Mouse (Mus musculus) forebrain, embryonic 16.5 days (tissue): Measurements from ENCODE around the gene Espnl. TPM values are rescaled to one million over a fixed set of nuclear protein-coding genes. Genes with fewer than 3 reads are reported as not detected.

Source experiments
- ATAC-seq: fragments of 200-750 bp; cut with Nextera tagmentation; 2 replicates; pipeline ENCODE4 v1.8.0; 2017; ENCODE audit warnings: mild to moderate bottlenecking, moderate library complexity
- H3K27ac ChIP-seq: fragments of 300-500 bp; sonication (generic); 2 replicates; pipeline ENCODE4 v1.5.1; 2014; ENCODE audit warnings: low read length, control low read depth
- H3K27me3 ChIP-seq: fragments of 300-500 bp; sonication (generic); replicated peaks from 2 replicates; pipeline ENCODE4 v1.6.1; 2014; ENCODE audit warnings: low read length; ENCODE audit not compliant: control insufficient read depth, insufficient read depth
- H3K36me3 ChIP-seq: fragments of 300-500 bp; sonication (generic); 2 replicates; pipeline ENCODE4 v1.6.1; 2014; ENCODE audit not compliant: control insufficient read depth, insufficient read depth
- H3K4me1 ChIP-seq: fragments of 300-500 bp; sonication (generic); replicated peaks from 2 replicates; pipeline ENCODE4 v1.6.1; 2014; ENCODE audit warnings: low read length; ENCODE audit not compliant: control insufficient read depth, insufficient read depth
- H3K4me2 ChIP-seq: fragments of 300-500 bp; sonication (generic); 2 replicates; pipeline ENCODE4 v1.6.1; 2014; ENCODE audit warnings: mild to moderate bottlenecking, low read length, control low read depth
- H3K4me3 ChIP-seq: fragments of 300-500 bp; sonication (generic); replicated peaks from 2 replicates; pipeline ENCODE4 v1.5.1; 2014; ENCODE audit warnings: mild to moderate bottlenecking, low read length, control low read depth
- H3K9ac ChIP-seq: fragments of 300-500 bp; sonication (generic); replicated peaks from 2 replicates; pipeline ENCODE4 v1.6.1; 2014; ENCODE audit warnings: low read depth, low read length, control low read depth
- H3K9me3 ChIP-seq: fragments of 300-500 bp; sonication (generic); 2 replicates; pipeline ENCODE4 v1.6.1; 2016; ENCODE audit warnings: low read length; ENCODE audit not compliant: control insufficient read depth
- WGBS: fragments of 180-500 bp; shearing (Covaris S2); extraction: QIAGEN DNeasy Blood & Tissue Kit; methylation state at CpG from one replicate; pipeline ENCODE4 v1.1.7; 2014; 5-methylcytosine and 5-hydroxymethylcytosine counted together
- polyA plus RNA-seq: library from polyadenylated mRNA; unstranded; fragments of >200 nt; fragmentation: Nextera tagmentation; extraction: Ambion mirVana; gene quantifications from 2 replicates; pipeline ENCODE4 v1.2.1, GENCODE M21; 2015

Espnl gene
- polyA plus RNA-seq, 1 experiment from 2014 or later = 0.08 TPM

GRCm38 (mm10) chr1:91312273-91312672 lies 9.6 kb upstream of the Espnl start:
- 0 out of 2 replicates have a peak, but pooled peaks cover 3% of the 10 kb centered on the region for H3K4me1 ChIP-seq
- H3K27ac ChIP-seq = no peak overlapping the region
- ATAC-seq = no peak
- H3K4me2 ChIP-seq = no peak overlapping the region
- 92% methylated on average over 4 of the region's 4 CpGs for WGBS
- H3K27me3 ChIP-seq = no peaks in the 10 kb centered on the region
- H3K9ac ChIP-seq = no peak overlapping the region
- H3K4me3 ChIP-seq = no peak overlapping the region
- H3K36me3 ChIP-seq = 0 out of 2 replicates have a peak, but pooled peaks cover 3% of the 10 kb centered on the region
- H3K9me3 ChIP-seq = no peaks in the 10 kb centered on the region

- WGBS = 30% methylated on average over 5 of the region's 5 CpGs
- no peak overlapping the region for H3K27ac ChIP-seq
- H3K9ac ChIP-seq = no peak overlapping the region
- no peak; the same call in 1 of the 2 replicates for ATAC-seq
- 0 out of 2 replicates have a peak, but pooled peaks cover 3% of the 10 kb centered on the region for H3K4me1 ChIP-seq
- 0 out of 2 replicates have a peak, but pooled peaks cover 3% of the 10 kb centered on the region for H3K36me3 ChIP-seq
- no peak overlapping the region for H3K4me3 ChIP-seq
- no peak overlapping the region for H3K4me2 ChIP-seq
- no peaks in the 10 kb centered on the region for H3K27me3 ChIP-seq
- H3K9me3 ChIP-seq = no peaks in the 10 kb centered on the region
Observed at GRCm38 (mm10) chr1:91313251-91313650, 8.6 kb upstream of the Espnl start.

GRCm38 (mm10) chr1:91317656-91318055 lies 4.2 kb upstream of the Espnl start:
- H3K4me2 ChIP-seq = no peak overlapping the region
- 89% methylated on average over 6 of the region's 6 CpGs for WGBS
- H3K4me3 ChIP-seq = no peak overlapping the region
- H3K4me1 ChIP-seq = 0 out of 2 replicates have a peak, but pooled peaks cover 3% of the 10 kb centered on the region
- no peaks in the 10 kb centered on the region for H3K9me3 ChIP-seq
- H3K36me3 ChIP-seq = no peaks in the 10 kb centered on the region
- H3K27me3 ChIP-seq = no peaks in the 10 kb centered on the region
- no peak for ATAC-seq
- no peak overlapping the region for H3K9ac ChIP-seq
- no peak overlapping the region for H3K27ac ChIP-seq

- ATAC-seq = no peak
- Histone ChIP-seq H3K9ac (no peak overlapping the region), H3K4me1 (no peaks in the 10 kb centered on the region), H3K4me2 (no peak overlapping the region), H3K36me3 (no peaks in the 10 kb centered on the region), H3K27ac (no peak overlapping the region), H3K27me3 (no peaks in the 10 kb centered on the region), H3K4me3 (no peak overlapping the region), H3K9me3 (no peaks in the 10 kb centered on the region)
- 80% methylated on average over 2 of the region's 2 CpGs for WGBS
Observed at GRCm38 (mm10) chr1:91324646-91325045, 2.8 kb downstream of the Espnl start.

GRCm38 (mm10) chr1:91325488-91326042 lies 3.7 kb downstream of the Espnl start:
- H3K4me3 ChIP-seq = no peak overlapping the region
- no peak for ATAC-seq
- no peaks in the 10 kb centered on the region for H3K4me1 ChIP-seq
- H3K4me2 ChIP-seq = no peak overlapping the region
- H3K27me3 ChIP-seq = no peaks in the 10 kb centered on the region
- no peaks in the 10 kb centered on the region for H3K9me3 ChIP-seq
- H3K9ac ChIP-seq = no peak overlapping the region
- 79% methylated on average over 4 of the region's 4 CpGs for WGBS
- H3K27ac ChIP-seq = no peak overlapping the region
- H3K36me3 ChIP-seq = no peaks in the 10 kb centered on the region

GRCm38 (mm10) chr1:91332102-91332501 lies 10.2 kb downstream of the Espnl start:
- no peak overlapping the region for H3K4me2 ChIP-seq
- no peak overlapping the region for H3K9ac ChIP-seq
- H3K27ac ChIP-seq = no peak overlapping the region
- H3K9me3 ChIP-seq = no peaks in the 10 kb centered on the region
- H3K4me1 ChIP-seq = no peaks in the 10 kb centered on the region
- H3K36me3 ChIP-seq = no peaks in the 10 kb centered on the region
- WGBS = 49% methylated on average over 4 of the region's 4 CpGs
- no peak overlapping the region for H3K4me3 ChIP-seq
- no peaks in the 10 kb centered on the region for H3K27me3 ChIP-seq
- no peak for ATAC-seq

- Histone ChIP-seq H3K4me2 (no peak overlapping the region), H3K27me3 (no peaks in the 10 kb centered on the region), H3K9me3 (no peaks in the 10 kb centered on the region), H3K9ac (no peak overlapping the region), H3K36me3 (no peaks in the 10 kb centered on the region), H3K4me1 (no peaks in the 10 kb centered on the region), H3K27ac (no peak overlapping the region), H3K4me3 (no peak overlapping the region)
- ATAC-seq = no peak
Observed at GRCm38 (mm10) chr1:91333582-91333981, 11.7 kb downstream of the Espnl start.

GRCm38 (mm10) chr1:91337355-91337754 lies 15.5 kb downstream of the Espnl start:
- Histone ChIP-seq H3K27me3 (no peaks in the 10 kb centered on the region), H3K27ac (no peak overlapping the region), H3K9me3 (no peaks in the 10 kb centered on the region), H3K4me2 (no peak overlapping the region), H3K36me3 (no peaks in the 10 kb centered on the region), H3K9ac (no peak overlapping the region), H3K4me3 (no peak overlapping the region), H3K4me1 (no peaks in the 10 kb centered on the region)
- no peak for ATAC-seq
- 85% methylated on average over 7 of the region's 7 CpGs for whole genome bisulfite sequencing

- H3K27me3 ChIP-seq = peaks cover 34% of the 10 kb centered on the region
- WGBS = 92% methylated on average over 3 of the region's 3 CpGs
- ATAC-seq = no peak
Observed at GRCm38 (mm10) chr1:91344001-91344400, 22.1 kb downstream of the Espnl start.

More at GRCm38 (mm10) chr1:91344001-91344400, 22.1 kb downstream of the Espnl start:
- no peak overlapping the region for H3K27ac ChIP-seq
- no peak overlapping the region for H3K4me2 ChIP-seq
- no peaks in the 10 kb centered on the region for H3K36me3 ChIP-seq
- H3K4me3 ChIP-seq = no peak overlapping the region
- no peaks in the 10 kb centered on the region for H3K9me3 ChIP-seq
- no peak overlapping the region for H3K9ac ChIP-seq
- H3K4me1 ChIP-seq = peaks cover 8% of the 10 kb centered on the region
